Mouse (Mus musculus) G1E (cell line): ENCODE measurements at regions not wholly inside any gene's neighbourhood (a gene's known extent, or its start where the extent isn't known, plus 50 kb on each side); places are given as distances from the start of the nearest gene placed in this dataset.

Experiments
- CTCF ChIP-seq: IDR thresholded peaks from 2 replicates; pipeline ENCODE4 v1.5.1; 2012; ENCODE audit warnings: low read depth, low read length, inconsistent platforms, mixed read lengths
- GATA1 ChIP-seq: IDR thresholded peaks from 2 replicates; pipeline ENCODE4 v1.6.1; 2012; ENCODE audit warnings: borderline replicate concordance, low read length, inconsistent platforms, mixed read lengths
- TAL1 ChIP-seq: conservative IDR thresholded peaks from 2 replicates; pipeline ENCODE4 v1.6.1; 2012; ENCODE audit warnings: low read depth, low read length, inconsistent platforms, mixed read lengths

DNA sequence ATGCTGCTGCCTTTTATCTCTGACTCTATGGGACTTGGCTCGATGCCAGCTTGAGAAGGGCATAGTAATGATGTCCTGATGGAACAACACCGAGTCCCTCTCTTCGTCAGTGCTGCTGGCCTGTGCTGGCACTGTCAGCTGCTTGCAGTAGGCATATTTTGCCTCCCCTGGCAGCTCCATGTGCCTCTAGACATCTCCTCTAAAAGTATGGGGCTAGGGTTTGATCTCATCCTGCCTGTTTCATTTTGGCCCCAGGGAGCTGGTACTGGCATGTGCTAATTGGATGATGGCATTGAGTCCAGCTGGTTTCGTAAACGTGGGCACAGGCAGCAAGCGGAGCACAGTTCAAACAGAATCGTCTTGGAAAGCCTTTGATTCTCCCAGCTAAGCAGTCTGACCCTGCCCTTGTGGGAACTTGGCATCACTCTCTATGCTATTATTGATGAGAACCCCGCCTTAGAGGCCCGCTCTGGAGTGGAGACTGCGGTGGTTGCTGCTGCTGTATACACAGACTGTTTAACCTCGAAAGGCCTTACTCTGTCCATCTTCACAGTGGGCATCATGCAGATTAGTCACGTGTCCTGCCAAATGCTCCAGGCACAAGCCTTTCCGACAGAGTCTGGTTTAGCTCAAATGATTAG lies 153.0 kb upstream of the Ppp2r3a start:
- TF ChIP-seq CTCF (no peak), TAL1 (no peak), GATA1 (no peak)
